Mouse (Mus musculus) stomach, postnatal 0 days (tissue): ENCODE measurements around the gene Tfeb. TPM values are rescaled to one million over a fixed set of nuclear protein-coding genes. Genes with fewer than 3 reads are reported as not detected.

ENCODE experiments used
- ATAC-seq: fragments of 200-750 bp; cut with Nextera tagmentation; 2 replicates; pipeline ENCODE4 v1.8.0; 2017; ENCODE audit not compliant: low FRiP score, low TSS enrichment
- DNase-seq: peaks from one replicate; pipeline ENCODE4 v3.0.0-alpha.2; 2016; ENCODE audit warnings: low spot score
- H3K27ac ChIP-seq: fragments of 300-500 bp; sonication (generic); replicated peaks from 2 replicates; pipeline ENCODE4 v1.5.1; 2014; ENCODE audit warnings: mild to moderate bottlenecking, control low read depth
- H3K27me3 ChIP-seq: fragments of 300-500 bp; sonication (generic); 2 replicates; pipeline ENCODE4 v1.6.1; 2014; ENCODE audit warnings: low read length; ENCODE audit not compliant: control insufficient read depth, insufficient read depth
- H3K36me3 ChIP-seq: fragments of 300-500 bp; sonication (generic); 2 replicates; pipeline ENCODE4 v1.6.1; 2014; ENCODE audit warnings: low read length, mixed read lengths; ENCODE audit not compliant: control insufficient read depth, insufficient read depth
- H3K4me1 ChIP-seq: fragments of 300-500 bp; sonication (generic); replicated peaks from 2 replicates; pipeline ENCODE4 v1.6.1; 2014; ENCODE audit warnings: antibody characterized with exemption; ENCODE audit not compliant: control insufficient read depth, insufficient read depth
- H3K4me2 ChIP-seq: fragments of 300-500 bp; sonication (generic); replicated peaks from 2 replicates; pipeline ENCODE4 v1.6.1; 2014; ENCODE audit warnings: low read depth, mild to moderate bottlenecking, control low read depth, moderate library complexity
- H3K4me3 ChIP-seq: fragments of 300-500 bp; sonication (generic); 2 replicates; pipeline ENCODE4 v1.5.1; 2014; ENCODE audit warnings: low read depth, low read length, control low read depth
- H3K9ac ChIP-seq: fragments of 300-500 bp; sonication (generic); 2 replicates; pipeline ENCODE4 v1.6.1; 2014; ENCODE audit warnings: mild to moderate bottlenecking, low read length, control low read depth, mixed read lengths
- H3K9me3 ChIP-seq: fragments of 300-500 bp; sonication (generic); 2 replicates; pipeline ENCODE4 v1.6.1; 2016; ENCODE audit warnings: low read length; ENCODE audit not compliant: control insufficient read depth
- CTCF ChIP-seq: IDR thresholded peaks from 2 replicates; pipeline ENCODE4 v1.5.1; 2016; ENCODE audit warnings: antibody characterized with exemption, low read depth, mild to moderate bottlenecking, moderate library complexity
- EP300 ChIP-seq: optimal IDR thresholded peaks from 2 replicates; pipeline ENCODE3; 2016; ENCODE audit warnings: antibody characterized with exemption
- WGBS: fragments of 180-500 bp; shearing (Covaris S2); extraction: QIAGEN DNeasy Blood & Tissue Kit; methylation state at CpG from one replicate; pipeline ENCODE4 v1.1.7; 2014; 5-methylcytosine and 5-hydroxymethylcytosine counted together
- polyA plus RNA-seq: library from polyadenylated mRNA; unstranded; fragments of >200 nt; fragmentation: Nextera tagmentation; extraction: Ambion mirVana; gene quantifications from 2 replicates; pipeline ENCODE4 v1.2.1, GENCODE M21; 2015

The Tfeb gene
- polyA plus RNA-seq, 1 experiment from 2014 or later, result 10.4 TPM

- no peak overlapping the region for H3K9ac ChIP-seq
- 88% methylated on average over 10 of the region's 10 CpGs for WGBS
- no peak overlapping the region for H3K4me3 ChIP-seq
- no peak for DNase-seq
- H3K36me3 ChIP-seq, result no peaks in the 10 kb centered on the region
- H3K27ac ChIP-seq, result no peak overlapping the region
- peaks cover 4% of the 10 kb centered on the region; the same call in 1 of the 2 replicates for H3K4me1 ChIP-seq
- no peaks in the 10 kb centered on the region for H3K27me3 ChIP-seq
- ATAC-seq, result no peak
- no peak for TF ChIP-seq EP300
- TF ChIP-seq CTCF, result peak; percentile 56
- no peak overlapping the region for H3K4me2 ChIP-seq
- no peaks in the 10 kb centered on the region for H3K9me3 ChIP-seq
Observed at GRCm38 (mm10) chr17:47744746-47745368, 8.0 kb downstream of the Tfeb start.

GRCm38 (mm10) chr17:47748791-47749553 lies 12.1 kb downstream of the Tfeb start:
- peak overlapping the region; percentile 23 for H3K9ac ChIP-seq
- no peaks in the 10 kb centered on the region for H3K27me3 ChIP-seq
- no peaks in the 10 kb centered on the region for H3K36me3 ChIP-seq
- H3K27ac ChIP-seq, result peak overlapping the region; percentile 53
- TF ChIP-seq EP300, result no peak
- no peak for TF ChIP-seq CTCF
- ATAC-seq (peak; percentile 77), DNase-seq (peak; percentile 38)
- no peaks in the 10 kb centered on the region for H3K9me3 ChIP-seq
- 37% methylated on average over 14 of the region's 14 CpGs for WGBS
- no peak overlapping the region for H3K4me2 ChIP-seq
- no peak overlapping the region for H3K4me3 ChIP-seq
- peaks cover 4% of the 10 kb centered on the region; the same call in 1 of the 2 replicates for H3K4me1 ChIP-seq

- no peaks in the 10 kb centered on the region for H3K27me3 ChIP-seq
- ATAC-seq, result peak; percentile 8; the same call in 1 of the 2 replicates
- DNase-seq, result no peak
- H3K4me2 ChIP-seq, result no peak overlapping the region
- H3K36me3 ChIP-seq, result no peaks in the 10 kb centered on the region
- no peak overlapping the region for H3K27ac ChIP-seq
- H3K4me1 ChIP-seq, result peaks cover 4% of the 10 kb centered on the region; the same call in 1 of the 2 replicates
- H3K4me3 ChIP-seq, result no peak overlapping the region
- H3K9me3 ChIP-seq, result no peaks in the 10 kb centered on the region
- 84% methylated on average over 3 of the region's 3 CpGs for WGBS
- H3K9ac ChIP-seq, result no peak overlapping the region
- TF ChIP-seq EP300, result no peak
- TF ChIP-seq CTCF, result no peak
Observed at GRCm38 (mm10) chr17:47749626-47750025, 12.8 kb downstream of the Tfeb start.

GRCm38 (mm10) chr17:47750101-47750500 lies 13.3 kb downstream of the Tfeb start:
- no peak for DNase-seq
- WGBS, result 57% methylated on average over 6 of the region's 6 CpGs
- Histone ChIP-seq H3K27ac (no peak overlapping the region), H3K4me3 (no peak overlapping the region), H3K36me3 (no peaks in the 10 kb centered on the region), H3K4me2 (no peak overlapping the region), H3K27me3 (no peaks in the 10 kb centered on the region), H3K9me3 (no peaks in the 10 kb centered on the region), H3K9ac (no peak overlapping the region), H3K4me1 (peaks cover 4% of the 10 kb centered on the region; the same call in 1 of the 2 replicates)
- ATAC-seq, result no peak
- no peak for TF ChIP-seq EP300
- no peak for TF ChIP-seq CTCF

GRCm38 (mm10) chr17:47751811-47752210 lies 15.0 kb downstream of the Tfeb start:
- Histone ChIP-seq H3K4me2 (no peak overlapping the region), H3K4me1 (peaks cover 4% of the 10 kb centered on the region; the same call in 1 of the 2 replicates), H3K27ac (no peak overlapping the region), H3K27me3 (no peaks in the 10 kb centered on the region), H3K4me3 (no peak overlapping the region), H3K9ac (no peak overlapping the region), H3K36me3 (no peaks in the 10 kb centered on the region), H3K9me3 (no peaks in the 10 kb centered on the region)
- ATAC-seq, result no peak
- WGBS, result 77% methylated on average over 5 of the region's 5 CpGs
- no peak for DNase-seq
- no peak for TF ChIP-seq EP300
- TF ChIP-seq CTCF, result peak; percentile 37
